Mouse (Mus musculus) layer of hippocampus, adult 9-10 months (tissue): ENCODE results near the gene Abcb8.
A peak's percentile ranks its signal among the peaks of the same experiment; 100 is the strongest.
"Not testable (repeated sequence)": the region's sequence is repeated elsewhere in the genome, so short reads cannot be mapped to it uniquely, and the experiment has no call there.

Experiments
- DNase-seq: peaks from one replicate; pipeline ENCODE4 v3.0.0; 2022; ENCODE audit warnings: low spot score

Abcb8 gene

GRCm38 (mm10) chr5:24396254-24396653, 2.8 kb downstream of the Abcb8 start:
- not testable (repeated sequence) for DNase-seq

DNA sequence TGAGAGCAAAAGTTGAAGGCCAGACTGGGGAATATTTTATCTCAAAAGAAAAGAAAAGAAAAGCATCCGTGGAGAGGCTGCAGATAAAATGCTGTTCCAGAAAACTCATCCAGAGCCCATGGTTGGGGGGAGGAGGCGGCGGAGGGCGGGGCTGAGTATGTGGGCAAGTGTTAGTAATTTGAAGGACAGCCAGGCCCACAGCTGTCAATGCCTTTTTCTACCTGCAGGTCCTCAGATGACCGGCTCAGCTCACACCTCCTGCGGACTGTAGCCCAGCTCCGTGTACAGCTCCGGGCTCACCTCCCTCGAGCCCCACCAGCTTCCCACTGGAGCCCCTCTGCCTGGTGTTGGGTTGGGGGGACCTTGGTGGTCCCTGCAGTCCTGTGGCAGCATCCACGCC, 6.2 kb downstream of the Abcb8 start:
- DNase-seq, result no peak

DNA sequence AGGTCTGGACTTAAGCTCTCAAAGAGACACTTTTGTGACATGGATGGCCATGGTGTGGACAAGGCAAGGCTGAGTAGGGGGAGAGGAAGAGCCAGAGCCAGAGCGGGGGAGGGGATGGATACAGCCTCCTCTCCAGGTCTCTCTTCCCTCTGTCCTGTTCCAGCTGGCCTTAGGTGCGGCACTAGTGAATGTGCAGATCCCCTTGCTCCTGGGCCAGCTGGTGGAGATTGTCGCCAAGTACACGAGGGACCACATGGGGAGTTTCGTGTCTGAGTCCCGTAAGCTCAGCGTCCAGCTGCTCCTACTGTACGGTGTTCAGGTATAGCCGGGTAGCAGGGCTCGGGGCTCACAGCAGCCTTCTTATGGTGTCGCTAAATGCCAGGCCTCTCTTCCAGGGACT, 6.9 kb downstream of the Abcb8 start:
- DNase-seq, result no peak

GRCm38 (mm10) chr5:24400911-24401605, 7.6 kb downstream of the Abcb8 start:
- no peak for DNase-seq

DNA sequence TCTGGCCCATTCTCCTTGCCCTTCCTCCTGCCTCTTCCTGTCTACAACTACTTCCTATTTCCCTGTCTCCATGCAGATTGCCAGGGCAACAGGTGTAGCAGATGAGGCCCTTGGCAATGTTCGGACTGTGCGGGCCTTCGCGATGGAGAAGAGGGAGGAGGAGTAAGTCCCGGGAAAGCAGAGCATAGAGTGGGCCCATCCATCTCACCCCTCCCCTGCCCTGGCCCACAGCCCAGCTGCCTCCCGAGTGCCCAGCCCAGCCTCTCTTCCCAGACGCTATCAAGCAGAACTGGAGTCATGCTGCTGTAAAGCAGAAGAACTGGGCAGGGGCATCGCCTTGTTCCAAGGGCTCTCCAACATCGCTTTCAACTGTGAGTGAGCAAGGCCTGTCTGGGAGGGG, 8.5 kb downstream of the Abcb8 start:
- no peak for DNase-seq

DNA sequence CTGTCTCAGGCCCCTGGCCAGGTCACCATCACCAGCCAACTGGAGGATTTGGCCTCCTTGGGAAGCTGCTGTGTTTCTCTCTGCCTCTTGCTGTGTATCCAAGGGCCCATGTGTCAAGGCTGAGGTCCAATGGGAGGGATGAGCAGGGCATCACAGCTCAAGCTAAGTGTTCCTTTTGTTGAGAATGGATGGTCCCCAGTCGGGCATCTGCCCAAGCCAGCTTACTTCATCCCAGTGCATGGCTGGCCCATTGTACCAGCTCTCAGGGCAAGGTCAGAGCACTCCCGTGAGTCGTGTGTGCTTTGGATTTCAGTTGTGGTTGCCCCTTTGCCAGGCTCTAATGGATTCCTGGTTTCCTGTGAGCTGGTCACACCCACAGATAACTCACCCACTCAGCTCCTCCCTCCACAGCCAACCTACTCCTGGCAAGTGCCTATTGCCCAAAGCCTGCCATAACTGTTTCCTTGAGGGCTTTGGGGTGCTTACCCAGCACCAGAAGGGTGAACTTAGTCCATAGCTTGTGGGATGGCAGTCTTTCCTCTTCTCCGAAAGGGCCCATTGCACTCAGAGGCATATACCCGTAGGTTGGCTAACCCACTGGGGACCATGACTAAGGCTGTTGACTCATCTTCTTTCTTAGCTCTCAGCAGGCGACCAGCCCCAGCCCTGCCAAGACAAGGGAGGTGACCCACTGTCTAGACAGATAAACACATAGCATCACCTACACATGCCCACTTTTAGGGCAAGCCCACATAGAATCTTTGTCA, 11.3 kb downstream of the Abcb8 start:
- no peak for DNase-seq

DNA sequence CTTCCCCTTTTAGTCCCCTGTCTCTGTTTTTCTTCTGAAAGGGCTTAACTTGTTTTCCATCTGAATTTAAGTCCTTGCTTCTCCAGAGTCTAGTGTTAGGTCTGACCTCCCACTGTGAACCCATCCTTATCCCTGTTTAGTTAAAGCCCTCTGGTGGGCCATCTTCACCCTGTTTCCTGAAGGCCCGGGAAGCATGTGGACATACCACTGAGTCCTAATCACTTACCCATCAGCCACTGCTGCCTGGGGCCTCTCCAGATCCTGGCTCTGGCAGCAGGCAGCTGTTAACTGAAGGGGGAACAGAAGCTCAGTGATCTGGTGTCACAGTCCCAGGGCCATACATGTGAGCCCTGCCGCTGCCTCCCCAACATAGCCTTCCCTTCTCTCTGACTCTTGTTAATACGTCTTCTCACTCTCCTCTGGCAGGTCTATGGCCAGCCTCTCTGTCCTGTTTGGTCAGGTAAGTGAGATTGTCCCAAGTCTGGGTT, 12.0 kb downstream of the Abcb8 start:
- no peak for DNase-seq

DNA sequence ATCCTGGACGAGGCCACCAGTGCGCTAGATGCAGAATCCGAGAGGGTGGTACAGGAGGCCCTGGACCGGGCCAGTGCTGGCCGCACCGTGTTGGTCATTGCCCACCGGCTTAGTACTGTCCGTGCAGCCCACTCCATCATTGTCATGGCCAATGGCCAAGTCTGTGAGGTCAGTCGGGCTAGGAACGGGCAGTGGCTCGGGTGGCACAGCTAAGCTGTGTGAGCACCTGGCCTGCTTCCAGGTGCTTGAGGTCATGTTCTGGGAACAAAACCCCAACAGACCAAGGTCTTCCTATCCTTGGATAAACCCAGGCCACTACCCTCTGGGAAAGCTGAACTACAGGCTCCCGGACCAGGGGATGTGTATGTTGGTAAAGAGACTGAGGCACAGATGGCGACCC, 15.2 kb downstream of the Abcb8 start:
- DNase-seq, result no peak

- no peak for DNase-seq
These were observed 16.0 kb downstream of the Abcb8 start for GRCm38 (mm10) chr5:24409466-24409865.

DNA sequence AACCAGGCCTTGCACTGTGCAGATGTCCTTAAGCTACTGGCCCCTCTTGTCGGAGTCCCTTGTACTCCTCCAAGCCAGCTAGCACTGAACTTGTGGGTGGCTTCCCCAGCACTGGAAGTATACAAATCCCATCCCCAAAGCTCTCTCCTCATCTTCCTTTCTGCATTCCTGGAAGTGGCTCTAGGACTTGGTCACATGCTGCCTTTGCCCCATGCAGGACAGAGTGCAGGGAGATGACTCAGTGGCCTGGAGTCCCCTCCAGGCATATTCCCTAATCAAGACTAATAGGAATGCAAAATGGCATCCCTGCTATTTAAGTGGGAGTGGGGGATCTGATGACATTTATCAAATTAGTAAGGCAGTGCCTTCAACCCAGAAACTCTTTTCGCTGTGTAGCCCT, 18.6 kb downstream of the Abcb8 start:
- DNase-seq, result no peak

DNA sequence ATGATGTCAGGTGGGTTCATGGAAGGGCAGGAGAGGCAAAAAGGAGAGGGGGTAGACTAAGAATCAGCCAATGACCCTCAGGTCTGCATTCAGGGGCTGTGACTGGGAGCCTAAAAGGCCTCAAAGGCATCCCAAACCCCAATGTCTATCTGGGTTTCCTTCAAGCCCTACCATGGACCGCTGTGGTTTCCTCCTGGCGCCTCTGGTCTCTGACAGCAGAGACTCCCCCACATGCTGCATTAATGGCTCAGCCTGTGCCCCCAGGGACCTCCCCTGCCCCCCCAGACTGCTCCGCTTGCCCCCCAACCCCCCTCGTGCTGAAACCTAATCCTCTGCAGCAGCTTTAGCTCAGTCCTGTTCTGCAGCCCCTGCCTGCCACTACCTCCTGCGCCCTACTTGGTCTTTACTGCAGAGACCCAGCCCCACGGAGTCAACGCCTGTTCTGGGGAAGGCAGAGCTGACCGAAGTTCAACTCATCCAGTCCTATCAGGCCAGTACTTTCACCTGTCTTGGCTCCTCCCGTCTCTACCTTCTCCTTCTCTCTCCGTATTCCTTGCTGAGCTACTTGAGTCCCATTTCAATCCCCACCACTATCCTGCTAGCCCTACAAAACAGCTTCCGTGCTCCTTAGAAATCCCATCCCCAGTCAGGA, 19.7 kb downstream of the Abcb8 start, which contains the start of gene Asic3:
Asic3 (plus strand) TSS at position 351 of the 652 bp plus-strand sequence.
- DNase-seq, result no peak

DNA sequence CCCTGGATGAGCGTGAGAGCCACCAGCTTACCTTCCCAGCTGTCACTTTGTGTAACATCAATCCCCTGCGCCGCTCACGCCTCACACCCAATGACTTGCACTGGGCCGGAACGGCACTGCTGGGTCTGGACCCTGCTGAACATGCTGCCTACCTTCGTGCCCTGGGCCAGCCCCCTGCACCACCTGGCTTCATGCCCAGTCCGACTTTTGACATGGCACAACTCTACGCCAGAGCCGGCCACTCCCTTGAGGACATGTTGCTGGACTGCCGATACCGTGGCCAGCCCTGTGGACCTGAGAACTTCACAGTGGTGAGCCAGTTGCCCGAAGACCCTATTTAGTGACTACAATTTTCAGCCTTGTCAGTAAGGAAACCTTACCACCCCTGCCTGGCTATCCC, 20.5 kb downstream of the Abcb8 start:
- DNase-seq, result no peak

GRCm38 (mm10) chr5:24416222-24416736, 22.8 kb downstream of the Abcb8 start:
- peak; percentile 73 for DNase-seq

- DNase-seq, result no peak
These were observed 24.1 kb downstream of the Abcb8 start for GRCm38 (mm10) chr5:24417587-24417986.

DNA sequence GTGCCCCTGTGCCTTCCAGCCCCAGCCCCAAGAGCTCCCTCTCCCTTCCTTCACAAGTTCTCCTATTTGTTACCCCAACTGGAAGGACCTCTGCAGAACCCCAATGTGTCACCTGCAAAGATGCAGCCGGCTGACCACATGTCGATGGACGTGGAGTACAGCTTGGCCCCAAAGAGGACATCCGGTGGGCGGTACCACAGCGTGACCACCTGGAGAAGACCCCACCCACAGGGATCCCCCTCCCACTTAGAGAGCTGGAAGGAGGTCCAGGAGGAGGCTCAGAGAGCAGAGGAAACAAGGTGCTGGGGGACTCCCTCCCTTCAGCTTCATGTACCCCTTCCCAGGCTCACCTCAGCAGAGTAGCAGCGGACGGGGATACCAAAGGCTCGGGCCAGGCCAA, 26.9 kb downstream of the Abcb8 start:
- DNase-seq, result no peak

DNA sequence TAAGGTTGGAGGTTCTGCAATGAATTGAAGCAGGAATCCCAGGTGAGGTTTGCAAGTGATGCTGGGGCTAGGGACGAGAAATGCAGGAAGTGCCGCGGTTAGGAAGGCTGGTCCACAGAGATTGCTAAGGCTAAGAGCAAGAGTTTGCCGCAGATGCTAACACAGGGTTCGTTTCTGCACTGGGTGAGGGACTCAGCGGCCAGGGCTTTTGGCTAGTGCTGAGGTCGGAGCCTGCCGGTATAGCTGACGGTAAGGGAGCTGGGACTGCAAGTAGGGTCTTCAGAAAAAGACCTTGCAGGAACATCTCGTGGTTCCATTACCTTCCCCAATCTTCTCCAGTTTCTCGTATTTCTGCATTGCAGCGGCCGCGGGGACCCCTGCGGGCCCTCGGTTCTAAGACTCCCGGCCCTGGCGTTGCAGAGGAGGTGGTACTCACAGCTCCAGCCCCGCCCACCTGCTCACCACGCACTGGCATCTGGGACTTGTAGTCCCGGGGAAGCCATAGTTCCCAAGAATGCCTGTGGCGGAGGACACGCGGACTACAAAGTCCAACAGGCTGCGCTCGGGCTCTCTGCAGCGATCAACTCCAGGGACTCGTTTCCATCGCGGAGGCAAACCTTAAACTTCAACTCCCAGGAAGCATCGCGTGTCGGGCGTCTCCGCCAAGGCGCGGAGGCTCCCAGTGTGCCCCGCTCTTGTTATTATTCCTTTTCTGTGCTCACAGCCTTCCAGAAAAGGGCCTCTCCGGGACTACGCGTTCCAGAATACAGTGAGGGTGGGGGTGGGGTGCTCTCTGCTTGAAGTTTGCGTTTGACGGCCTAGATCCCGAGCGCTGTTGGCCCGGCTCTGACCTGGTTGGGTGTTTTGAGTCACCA, 29.9 kb downstream of the Abcb8 start, which contains the start of the genes Cdk5 and Slc4a2:
Cdk5 (minus strand) TSS at position 402 of the 875 bp plus-strand sequence.
Slc4a2 (plus strand) TSS at position 709 of the 875 bp plus-strand sequence.
- peak; percentile 99 for DNase-seq

- no peak for DNase-seq
These were observed 30.7 kb downstream of the Abcb8 start for GRCm38 (mm10) chr5:24424004-24424781.

GRCm38 (mm10) chr5:24424861-24425411, 31.5 kb downstream of the Abcb8 start:
- no peak for DNase-seq

DNA sequence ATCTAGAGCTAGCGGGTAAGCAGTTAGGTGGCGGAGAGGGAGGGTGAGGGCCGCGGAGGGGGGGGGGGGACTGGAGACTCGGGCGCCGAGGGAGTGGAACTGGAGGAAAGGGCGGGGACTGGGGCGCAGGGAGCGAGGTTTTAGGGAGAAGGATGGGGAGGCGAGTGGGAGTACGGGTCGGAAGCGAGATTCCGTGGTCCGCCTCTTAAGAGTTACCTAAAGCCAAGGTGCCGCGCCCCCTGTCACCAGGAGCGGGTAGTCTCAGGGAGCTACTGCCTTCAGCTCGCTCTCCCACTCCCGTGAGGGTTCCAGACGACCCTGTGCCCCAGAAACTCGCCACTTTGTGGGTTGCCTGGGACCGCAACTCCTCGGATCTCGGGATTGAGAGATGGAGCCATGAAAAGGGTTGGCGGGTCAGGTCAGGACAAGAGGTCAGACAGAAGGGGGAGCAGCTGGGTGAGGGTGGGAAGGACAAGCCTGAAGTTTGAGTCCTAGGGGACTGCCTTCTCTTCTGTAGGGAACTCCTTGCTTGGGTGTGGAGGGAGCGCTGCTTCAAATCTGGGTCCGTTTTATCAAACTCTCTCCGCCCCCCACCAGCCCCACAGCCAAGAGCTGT, 32.1 kb downstream of the Abcb8 start:
- DNase-seq, result no peak

GRCm38 (mm10) chr5:24426037-24426432, 32.6 kb downstream of the Abcb8 start:
- no peak for DNase-seq
